Mouse (Mus musculus) lung, postnatal 14 days (tissue): ENCODE data around the gene Dda1.
"Not testable (repeated sequence)": the region's sequence is repeated elsewhere in the genome, so short reads cannot be mapped to it uniquely, and the experiment has no call there.

Source experiments
- DNase-seq: peaks from one replicate; pipeline ENCODE4 v3.0.0; 2021

Dda1 gene

GRCm38 (mm10) chr8:71468916-71469315 is at the start of gene Dda1:
Dda1 (plus strand) TSS chr8:71469199.
- DNase-seq, result peak; percentile 97

GRCm38 (mm10) chr8:71422121-71422520 is 46.9 kb upstream of the Dda1 start:
- DNase-seq, result no peak

DNA sequence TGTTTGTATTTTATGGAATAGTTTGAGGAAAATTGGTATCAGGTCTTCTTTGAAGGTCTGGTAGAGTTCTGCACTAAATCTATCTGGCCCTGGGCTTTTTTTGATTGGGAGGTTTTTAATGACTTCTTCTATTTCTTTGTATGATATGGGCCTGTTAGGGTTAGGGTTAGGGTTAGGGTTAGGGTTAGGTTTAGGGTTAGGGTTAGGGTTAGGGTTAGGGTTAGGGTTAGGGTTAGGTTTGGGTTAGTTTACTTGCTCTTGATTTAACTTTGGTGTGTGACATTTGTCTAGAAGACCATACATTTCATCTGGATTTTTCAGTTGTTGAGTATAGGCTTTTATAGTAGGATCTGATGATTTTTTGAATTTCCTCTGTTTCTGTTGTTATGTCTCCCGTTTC is 36.1 kb upstream of the Dda1 start:
- DNase-seq, result not testable (repeated sequence)

GRCm38 (mm10) chr8:71437041-71437440 is 32.0 kb upstream of the Dda1 start:
- no peak for DNase-seq

DNA sequence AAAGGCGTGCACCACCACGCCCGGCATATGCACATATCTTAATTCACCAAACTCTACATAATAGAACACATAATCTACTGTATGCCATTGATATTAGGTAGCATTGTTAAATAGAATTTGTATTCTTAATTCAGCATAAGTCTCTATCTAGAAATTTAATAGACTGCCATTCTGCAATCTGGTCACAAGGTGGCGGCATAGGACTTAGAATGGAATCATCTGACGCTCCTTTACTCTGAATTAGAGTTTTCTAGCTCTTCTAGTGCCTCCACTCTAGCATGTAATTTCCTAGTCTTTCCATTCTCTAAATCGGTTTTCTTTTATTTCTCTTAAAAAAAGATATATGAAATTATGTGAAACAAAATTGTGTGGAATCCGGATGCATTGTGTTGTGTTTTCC is 27.6 kb upstream of the Dda1 start:
- peak; percentile 67 for DNase-seq

- no peak for DNase-seq
Measured at GRCm38 (mm10) chr8:71445096-71445495, 23.9 kb upstream of the Dda1 start.

GRCm38 (mm10) chr8:71451337-71451736 is 17.7 kb upstream of the Dda1 start:
- DNase-seq, result no peak

DNA sequence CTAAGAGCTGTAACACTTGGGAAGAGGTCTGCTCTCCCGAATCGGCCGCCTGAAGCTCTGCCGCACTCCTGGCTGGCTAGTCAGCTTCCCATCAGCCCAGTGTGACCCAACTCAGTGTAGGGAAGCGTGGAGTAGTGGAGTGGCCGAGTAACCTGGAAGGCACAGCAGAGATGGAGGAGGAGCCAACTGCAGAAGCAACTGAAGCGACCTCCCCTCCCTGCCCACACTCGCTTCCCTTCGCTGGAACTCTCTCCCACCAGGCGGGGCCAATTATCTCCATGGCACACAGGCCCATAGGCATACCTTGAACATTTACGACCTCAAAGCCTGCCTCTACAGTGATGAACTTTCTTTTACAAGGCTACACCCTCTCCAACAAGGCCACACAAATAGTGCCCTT is 17.2 kb upstream of the Dda1 start:
- no peak for DNase-seq

- DNase-seq, result no peak
Measured at GRCm38 (mm10) chr8:71452669-71453068, 16.3 kb upstream of the Dda1 start.

DNA sequence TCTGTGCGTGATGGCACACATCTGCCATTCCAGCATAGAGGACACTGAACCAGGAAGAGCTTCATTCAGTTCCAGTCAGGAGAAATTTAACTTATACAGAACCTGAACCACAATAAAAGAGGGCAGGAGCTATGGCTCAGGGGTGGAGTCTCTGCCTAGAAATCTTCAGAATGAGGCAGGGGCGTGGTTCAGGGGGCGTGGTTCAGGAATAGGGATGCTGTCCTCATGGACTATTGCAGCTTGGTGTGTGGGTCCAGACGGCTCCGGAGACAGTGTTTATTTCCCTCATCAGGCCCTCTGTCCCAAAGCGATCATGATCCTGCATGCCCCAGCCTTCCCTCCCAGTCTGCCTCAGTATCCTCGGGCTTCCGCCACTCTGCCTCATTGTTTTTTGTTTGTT is 14.3 kb upstream of the Dda1 start:
- DNase-seq, result no peak

DNA sequence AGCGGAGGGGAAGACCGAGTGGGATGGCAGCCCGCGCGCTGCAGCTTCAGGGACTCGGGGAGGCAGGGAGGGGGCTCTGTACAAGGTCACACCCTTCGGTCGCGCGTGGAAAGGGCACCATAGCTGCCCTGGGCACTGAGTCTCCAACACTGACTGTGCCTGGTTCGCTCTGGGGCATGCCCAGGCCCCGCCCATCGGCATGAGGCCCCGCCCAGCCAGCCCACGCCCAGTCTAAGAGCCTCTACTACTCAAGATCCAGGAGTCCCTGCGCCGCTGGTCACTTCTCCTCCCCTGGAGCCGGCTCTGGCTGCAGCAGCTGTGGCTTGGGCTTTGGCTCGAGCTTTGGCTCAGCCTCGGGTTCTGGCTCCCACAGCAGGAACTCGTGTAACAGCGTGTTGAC is 12.1 kb upstream of the Dda1 start:
- no peak for DNase-seq

GRCm38 (mm10) chr8:71457659-71458270 is 11.2 kb upstream of the Dda1 start:
- DNase-seq, result no peak

GRCm38 (mm10) chr8:71460716-71461115 is 8.3 kb upstream of the Dda1 start:
- no peak for DNase-seq

DNA sequence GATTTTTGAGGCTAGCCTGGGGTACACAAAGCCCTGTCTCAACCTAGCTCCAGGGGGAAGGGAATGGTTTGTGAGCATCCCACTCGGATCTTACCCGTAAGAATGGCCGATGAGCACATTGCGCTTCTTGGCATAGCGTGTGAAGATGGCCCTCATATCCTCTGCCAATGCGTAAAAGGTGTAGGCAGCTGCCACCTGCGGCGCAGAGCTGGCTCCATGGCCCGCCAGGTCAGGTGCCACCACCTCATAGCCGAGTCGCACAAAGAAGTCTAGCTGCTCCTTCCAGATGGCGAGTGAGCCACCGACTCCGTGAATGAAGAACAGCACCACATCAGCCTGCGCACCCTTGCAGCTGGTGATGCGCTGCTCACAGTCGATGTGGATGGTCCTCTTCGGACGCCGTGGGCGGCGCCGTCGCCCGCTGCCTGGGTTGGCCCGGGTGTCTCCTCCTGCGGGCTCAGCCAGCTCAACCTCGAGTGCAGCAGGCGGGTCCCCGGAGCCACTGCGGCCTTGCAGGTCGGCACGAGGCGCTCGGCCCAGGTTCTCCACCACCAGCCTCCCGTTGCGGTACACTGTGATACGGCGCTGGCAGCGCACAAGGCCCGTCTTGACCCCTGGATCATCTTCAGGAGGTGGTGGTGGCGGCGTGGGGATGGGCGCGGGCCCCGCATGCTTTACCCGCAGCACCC is 7.7 kb upstream of the Dda1 start:
- no peak for DNase-seq

- DNase-seq, result no peak
Measured at GRCm38 (mm10) chr8:71462191-71462590, 6.8 kb upstream of the Dda1 start.

GRCm38 (mm10) chr8:71462786-71463185 is 6.2 kb upstream of the Dda1 start:
- DNase-seq, result peak; percentile 52

DNA sequence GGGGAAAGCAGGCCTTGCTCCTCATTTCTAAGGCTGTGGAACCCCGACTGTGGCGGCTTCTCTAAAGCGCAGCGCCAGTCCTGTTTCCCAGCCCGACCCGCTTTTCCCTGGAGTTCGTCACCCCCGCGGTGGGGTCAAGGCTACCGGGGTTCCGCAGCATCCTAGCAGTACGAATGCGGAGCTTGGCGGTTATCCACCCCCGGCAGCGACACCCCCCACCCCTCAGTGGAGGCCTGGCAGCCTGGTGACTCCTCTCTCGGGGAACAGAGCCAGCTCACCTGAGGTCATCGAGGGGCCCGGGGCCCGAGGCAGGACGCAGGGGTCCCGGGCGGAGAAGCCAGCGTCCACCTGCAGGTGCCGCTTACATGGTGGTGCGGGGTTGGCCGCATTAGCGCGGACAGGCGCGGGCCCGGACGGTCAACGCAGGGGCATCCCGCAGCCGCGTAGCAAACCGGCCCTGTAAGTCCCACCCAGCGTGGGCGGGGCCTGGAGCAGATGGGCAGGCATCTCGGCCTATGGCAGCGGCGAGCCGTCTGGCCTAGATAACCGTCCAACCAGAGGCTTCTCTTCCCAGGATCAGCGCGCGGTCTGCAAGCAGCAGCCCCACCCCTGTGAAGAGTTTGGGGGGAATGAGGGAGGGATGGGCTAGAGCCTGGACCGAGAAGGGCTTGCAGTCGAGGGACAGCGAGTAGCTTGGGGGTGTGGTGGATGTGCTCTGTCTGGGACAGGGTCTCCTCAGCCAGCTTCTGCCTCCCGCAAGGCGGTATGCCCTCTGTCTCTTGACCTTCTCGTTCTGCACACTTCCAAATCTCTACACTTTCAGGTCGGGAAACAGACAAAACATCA is 5.6 kb upstream of the Dda1 start, which contains the start of gene Abhd8:
Abhd8 (minus strand) TSS at position 468 of the 846 bp plus-strand sequence.
- peak; percentile 97 for DNase-seq

GRCm38 (mm10) chr8:71464513-71465500 is 4.2 kb upstream of the Dda1 start, which contains the start of gene Mrpl34:
Mrpl34 (plus strand) TSS chr8:71464959.
- DNase-seq, result peak; percentile 98

DNA sequence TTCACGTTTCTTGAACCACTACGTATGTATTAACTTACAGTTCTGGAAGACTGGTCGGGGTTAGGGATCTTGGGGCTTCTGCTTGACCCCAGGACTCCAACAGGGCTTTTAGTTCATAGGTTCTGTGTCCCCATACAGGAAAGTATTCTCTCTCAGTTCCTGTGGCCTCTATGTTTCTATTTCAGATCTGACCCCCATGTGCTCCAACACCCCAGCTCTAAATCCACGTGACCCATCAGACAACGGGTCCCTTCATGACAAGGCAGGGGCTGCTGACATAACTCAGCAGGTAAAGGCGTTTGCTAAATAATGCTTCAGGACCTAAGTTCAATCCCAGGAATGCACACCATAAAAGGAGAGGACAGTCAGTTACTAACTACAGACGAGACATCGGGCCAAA is 3.3 kb upstream of the Dda1 start:
- DNase-seq, result no peak

DNA sequence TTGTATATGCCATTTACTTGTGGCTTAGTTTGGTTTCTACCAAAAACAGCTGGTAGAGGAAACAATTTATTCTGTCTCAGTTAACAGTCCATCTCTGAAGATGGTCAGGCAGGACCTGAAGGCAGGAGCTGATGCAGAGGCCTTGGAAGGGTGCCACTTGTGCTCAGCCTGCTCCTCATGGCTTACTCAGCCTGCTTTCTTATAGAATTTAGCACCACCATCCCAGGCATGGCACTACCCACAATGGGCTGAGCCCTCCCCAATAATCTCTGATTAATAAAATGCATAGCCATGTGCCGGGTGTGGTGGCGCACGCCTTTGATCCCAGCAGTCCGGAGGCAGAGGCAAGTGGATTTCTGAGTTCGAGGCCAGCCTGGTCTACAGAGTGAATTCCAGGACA is 2.8 kb upstream of the Dda1 start:
- DNase-seq, result no peak

DNA sequence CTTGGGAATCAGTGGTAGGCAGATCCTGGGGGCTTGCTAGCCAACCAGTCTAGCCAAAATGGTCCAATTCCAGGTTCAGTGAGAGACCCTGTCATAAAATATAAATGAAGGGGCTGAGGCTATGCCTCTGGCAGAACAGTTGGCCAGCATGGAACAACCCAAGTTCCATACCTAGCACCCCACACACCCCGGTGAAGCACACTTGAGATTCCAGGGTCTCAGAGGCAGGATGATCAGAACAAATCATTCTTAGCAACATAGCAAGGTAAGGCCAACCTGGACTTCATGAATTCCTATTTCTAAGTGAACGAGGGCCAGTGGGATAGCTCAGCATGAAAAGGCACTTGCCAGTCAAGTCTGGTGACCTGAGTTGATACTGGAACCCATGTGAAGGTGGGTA is 1.8 kb upstream of the Dda1 start:
- no peak for DNase-seq

DNA sequence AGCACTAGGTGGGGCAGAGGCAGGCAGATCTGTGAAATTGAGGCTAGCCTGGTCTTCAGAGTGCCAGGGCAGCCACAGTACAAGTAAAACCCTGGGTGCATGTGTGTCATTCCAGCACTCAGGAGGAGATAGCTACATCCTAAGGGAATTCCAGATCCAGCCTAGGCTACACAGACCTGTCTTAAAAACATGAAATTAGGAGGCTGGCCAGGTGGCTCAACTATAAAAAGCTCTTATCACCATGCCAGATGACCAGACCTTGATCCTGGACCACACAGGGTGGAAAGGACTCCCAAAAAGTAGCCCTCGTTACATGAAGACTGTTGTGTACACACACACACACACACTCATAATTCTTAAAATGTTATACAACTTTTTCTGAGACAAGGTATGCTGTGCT is 998 bp upstream of the Dda1 start:
- no peak for DNase-seq

DNA sequence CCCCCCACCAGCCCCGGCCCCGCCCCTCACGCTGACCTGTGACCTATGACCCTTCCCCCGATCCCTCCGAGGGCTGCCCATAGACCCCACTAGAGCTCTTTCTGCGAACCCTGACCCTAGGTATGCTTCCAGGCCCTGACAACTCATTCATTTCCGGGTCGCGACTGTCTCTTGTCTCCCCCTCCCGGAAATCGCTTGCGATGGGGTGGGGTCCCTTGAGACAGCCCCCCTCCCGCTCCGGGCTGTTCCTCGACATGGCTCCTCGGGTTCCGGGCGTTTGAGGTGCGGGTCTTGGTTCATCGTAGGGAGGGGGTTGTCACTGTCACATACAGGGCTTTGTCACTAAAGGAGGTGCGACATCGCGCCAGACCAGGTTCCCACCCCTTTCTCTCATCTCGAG is 412 bp downstream of the Dda1 start:
- DNase-seq, result peak; percentile 33
